ENCODE assay signal across 20 mouse cellular contexts in genomic region chrX:163745996-163746395, GRCm38 (mm10). TPM values are rescaled to one million over a fixed set of nuclear protein-coding genes. Genes with fewer than 3 reads are reported as not detected.
"Had no signal": no experiment of that assay in that cellular context is flagged by ENCODE, and none has a peak within 500 bp of the region (broad histone marks: within the 10 kb centered on the region; RNA-seq: fewer than 3 reads in every experiment).

No protein-coding gene starts in this region.

- H3K27ac ChIP-seq: limb, embryonic 15.5 days; midbrain, embryonic 10.5 days; midbrain, embryonic 12.5 days; midbrain, embryonic 15.5 days; neural tube, embryonic 12.5 days had no signal

- H3K4me2 ChIP-seq: limb, embryonic 15.5 days; lung, embryonic 14.5 days; midbrain, embryonic 12.5 days; midbrain, embryonic 15.5 days; neural tube, embryonic 12.5 days had no signal

- DNase-seq: lung, adult 18-20 months; lung, embryonic 14.5 days; lung, postnatal 10 days; lung, postnatal 4 days; retina, postnatal 1 day; right cerebral cortex, adult 18-20 months; right cerebral cortex, postnatal 25 days; right cerebral cortex, postnatal 4 days; spleen, adult 18-20 months; thymus, adult 2 months; thymus, postnatal 25 days; thymus, postnatal 4 days had no signal

- ATAC-seq: midbrain, embryonic 15.5 days had no signal

- H3K9ac ChIP-seq: limb, embryonic 15.5 days; lung, embryonic 14.5 days; midbrain, embryonic 12.5 days; midbrain, embryonic 15.5 days; neural tube, embryonic 12.5 days had no signal

- H3K4me3 ChIP-seq: limb, embryonic 15.5 days; midbrain, embryonic 10.5 days; midbrain, embryonic 12.5 days; midbrain, embryonic 15.5 days; neural tube, embryonic 12.5 days had no signal

- H3K27me3 ChIP-seq: midbrain, embryonic 15.5 days; neural tube, embryonic 12.5 days had no signal

- H3K9me3 ChIP-seq: limb, embryonic 15.5 days; midbrain, embryonic 10.5 days; midbrain, embryonic 12.5 days; midbrain, embryonic 15.5 days; neural tube, embryonic 12.5 days had no signal

- H3K4me1 ChIP-seq: limb, embryonic 15.5 days; midbrain, embryonic 10.5 days; midbrain, embryonic 12.5 days; midbrain, embryonic 15.5 days; neural tube, embryonic 12.5 days had no signal

- H3K36me3 ChIP-seq: limb, embryonic 15.5 days; midbrain, embryonic 10.5 days; midbrain, embryonic 12.5 days; midbrain, embryonic 15.5 days; neural tube, embryonic 12.5 days had no signal

RNA-seq across cellular contexts. Expression of gene Rnf138rt1, which starts 15.1 kb away (rescaled TPM):
- total RNA-seq: megakaryocyte-erythroid progenitor cell, adult 5-6 weeks; monocyte, adult 5-6 weeks had no signal
- polyA plus RNA-seq: lung, embryonic 14.5 days; small intestine, adult 2 months; thymus, adult 2 months had no signal
